Mouse (Mus musculus) MN1 (cell line): ENCODE measurements around the gene Sema3g.
A peak's percentile ranks its signal among the peaks of the same experiment; 100 is the strongest.

Experiments used
- DNase-seq: peaks from one replicate; pipeline ENCODE4 v3.0.0-alpha.2; 2016; ENCODE audit warnings: low spot score

Gene Sema3g

GRCm38 (mm10) chr14:31232404-31233069 is 14.9 kb downstream of the Sema3g start:
- DNase-seq = no peak

GRCm38 (mm10) chr14:31233070-31233995 is 15.7 kb downstream of the Sema3g start:
- DNase-seq = peak; percentile 17

- DNase-seq = peak; percentile 82
Measured at GRCm38 (mm10) chr14:31233996-31234591, 16.4 kb downstream of the Sema3g start.

- DNase-seq = no peak
Measured at GRCm38 (mm10) chr14:31237101-31237882, 19.6 kb downstream of the Sema3g start.

GRCm38 (mm10) chr14:31240528-31240927 is 22.9 kb downstream of the Sema3g start:
- DNase-seq = no peak

GRCm38 (mm10) chr14:31244777-31245176 is 27.1 kb downstream of the Sema3g start:
- no peak for DNase-seq

GRCm38 (mm10) chr14:31245946-31246345 is 28.3 kb downstream of the Sema3g start:
- DNase-seq = no peak

- no peak for DNase-seq
Measured at GRCm38 (mm10) chr14:31248396-31248795, 30.7 kb downstream of the Sema3g start.

- DNase-seq = no peak
Measured at GRCm38 (mm10) chr14:31250222-31251083, 32.8 kb downstream of the Sema3g start.

GRCm38 (mm10) chr14:31251084-31251604 is 33.5 kb downstream of the Sema3g start, which contains the start of the genes Phf7 and Bap1:
Phf7 (minus strand) TSS chr14:31251317.
Bap1 (plus strand) TSS chr14:31251450.
- peak; percentile 96 for DNase-seq

- no peak for DNase-seq
Measured at GRCm38 (mm10) chr14:31251626-31252025, 34.0 kb downstream of the Sema3g start.

GRCm38 (mm10) chr14:31252091-31252490 is 34.4 kb downstream of the Sema3g start:
- DNase-seq = peak; percentile 31

- no peak for DNase-seq
Measured at GRCm38 (mm10) chr14:31258476-31259050, 40.9 kb downstream of the Sema3g start.

GRCm38 (mm10) chr14:31260374-31260773 is 42.7 kb downstream of the Sema3g start:
- DNase-seq = no peak

- DNase-seq = no peak
Measured at GRCm38 (mm10) chr14:31260932-31261331, 43.3 kb downstream of the Sema3g start.

GRCm38 (mm10) chr14:31267649-31268048 is 50.0 kb downstream of the Sema3g start:
- no peak for DNase-seq

GRCm38 (mm10) chr14:31268301-31269001 is 50.8 kb downstream of the Sema3g start:
- DNase-seq = peak; percentile 45

GRCm38 (mm10) chr14:31269456-31270100 is 51.9 kb downstream of the Sema3g start:
- no peak for DNase-seq

- no peak for DNase-seq
Measured at GRCm38 (mm10) chr14:31271121-31271520, 53.5 kb downstream of the Sema3g start.
